Mouse (Mus musculus) 416B (cell line): ENCODE data around the gene Vhl.

Experiments used
- DNase-seq: peaks from one replicate; pipeline ENCODE4 v3.0.0; 2011; ENCODE audit warnings: low read depth

Vhl gene

DNA sequence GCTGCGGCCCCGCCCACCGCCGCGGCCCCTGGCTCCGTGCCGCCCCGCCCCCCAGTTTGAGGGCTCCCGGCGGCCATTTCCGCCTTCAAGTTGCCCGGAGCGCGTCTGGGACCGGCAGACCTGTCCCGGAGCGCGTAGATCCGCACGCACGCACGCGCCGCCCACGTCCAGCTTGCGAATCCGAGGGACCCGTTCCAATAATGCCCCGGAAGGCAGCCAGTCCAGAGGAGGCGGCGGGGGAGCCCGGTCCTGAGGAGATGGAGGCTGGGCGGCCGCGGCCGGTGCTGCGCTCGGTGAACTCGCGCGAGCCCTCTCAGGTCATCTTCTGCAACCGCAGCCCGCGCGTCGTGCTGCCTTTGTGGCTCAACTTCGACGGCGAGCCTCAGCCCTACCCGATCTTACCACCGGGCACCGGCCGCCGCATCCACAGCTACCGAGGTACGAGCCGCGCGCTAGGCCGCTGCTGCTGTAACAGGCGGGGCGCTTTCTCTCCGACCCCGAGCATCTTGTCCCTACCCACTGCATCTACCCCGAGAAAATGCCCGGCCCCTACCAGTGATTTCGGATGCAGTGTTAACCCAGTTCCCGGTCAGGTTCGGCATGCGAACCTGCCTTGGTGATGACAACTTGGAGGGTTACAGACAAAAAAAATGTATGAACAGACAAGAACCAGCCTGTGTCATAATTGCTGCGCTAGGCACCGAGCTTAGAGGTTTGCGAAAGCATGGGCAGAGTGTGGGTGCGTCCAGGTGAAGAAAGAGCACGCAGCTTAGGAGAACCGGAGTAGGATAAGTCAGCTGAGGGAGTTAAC, at the start of gene Vhl:
Gene Vhl, plus strand, starts transcription at position 19 of the 811 bp plus-strand sequence.
- peak; percentile 83 for DNase-seq

DNA sequence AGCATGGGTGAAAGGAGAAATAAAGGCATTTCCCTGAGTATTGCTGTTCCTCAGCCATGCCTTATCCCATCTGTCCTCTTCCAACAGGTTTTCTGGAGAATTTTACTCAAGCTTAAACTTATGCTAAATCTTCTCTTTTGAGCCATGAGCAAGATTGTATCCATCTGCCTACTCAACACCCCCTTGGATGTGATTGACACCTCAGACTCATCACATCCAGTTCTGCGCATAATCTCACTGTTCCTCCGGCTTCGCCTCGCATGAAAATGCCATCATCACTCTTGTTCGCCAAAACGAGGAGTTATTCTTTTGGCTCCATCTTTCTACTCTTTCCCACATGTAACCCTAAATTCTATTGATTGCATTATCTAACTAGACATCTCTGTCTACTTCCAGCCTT, 47.7 kb upstream of the Vhl start:
- no peak for DNase-seq

DNA sequence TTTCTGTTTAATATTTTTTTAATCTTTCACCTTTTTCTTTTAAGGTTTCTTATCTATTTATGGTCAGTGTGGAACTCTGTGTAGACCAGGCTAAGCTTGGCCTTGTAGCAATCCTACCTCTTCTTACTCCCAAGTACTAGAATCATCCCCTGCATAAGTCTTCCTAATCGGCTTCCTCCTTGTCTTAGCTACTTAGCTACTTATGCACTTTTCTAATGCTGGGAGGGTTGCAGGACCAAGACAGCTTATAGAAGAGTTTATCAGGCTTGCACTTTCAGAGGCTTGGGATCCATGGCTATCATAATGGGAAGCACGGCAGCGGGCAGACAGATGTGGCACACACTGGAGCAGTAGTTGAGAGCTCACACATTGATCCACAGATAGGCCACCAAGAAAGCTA, 44.5 kb upstream of the Vhl start:
- DNase-seq: no peak

DNA sequence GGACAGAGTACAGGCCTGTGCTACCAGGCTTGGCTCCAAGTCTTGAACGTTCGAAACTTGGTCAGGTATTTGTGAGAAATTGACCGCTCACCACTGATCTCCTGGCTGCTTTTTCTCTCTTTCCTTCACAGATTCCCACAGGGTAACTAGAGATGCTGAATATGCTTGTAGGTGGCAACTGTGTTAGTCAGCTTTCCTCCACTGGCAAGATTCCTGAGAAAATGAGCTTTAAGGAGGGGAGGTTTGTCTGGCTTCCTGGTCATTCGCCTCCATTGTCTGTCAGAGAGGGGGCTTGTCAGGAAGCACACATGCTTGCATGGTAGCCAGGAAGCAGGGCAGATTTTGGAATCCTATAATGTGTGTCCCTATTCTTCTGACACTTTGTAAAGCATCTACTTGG, 40.7 kb upstream of the Vhl start:
- DNase-seq: no peak

DNA sequence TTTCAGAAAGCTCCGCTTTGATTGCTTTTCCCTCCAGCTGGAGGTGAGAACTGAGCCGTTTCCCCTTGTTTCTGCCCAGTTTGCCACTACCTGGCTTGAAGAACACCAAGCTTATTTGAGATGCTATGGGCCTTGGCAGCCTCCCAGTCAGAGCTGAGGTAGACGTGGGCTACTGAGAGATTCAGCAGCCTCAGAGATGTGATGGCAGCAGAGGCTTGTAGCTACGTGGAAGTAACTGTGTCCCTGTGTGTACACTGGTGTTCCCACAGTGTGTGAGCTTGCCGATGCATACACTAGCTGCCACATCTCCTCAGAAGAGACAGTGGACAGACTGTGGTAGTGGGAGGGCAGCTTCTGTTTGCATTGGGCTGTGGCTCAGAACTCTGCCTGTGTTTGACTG, 38.7 kb upstream of the Vhl start:
- no peak for DNase-seq

DNA sequence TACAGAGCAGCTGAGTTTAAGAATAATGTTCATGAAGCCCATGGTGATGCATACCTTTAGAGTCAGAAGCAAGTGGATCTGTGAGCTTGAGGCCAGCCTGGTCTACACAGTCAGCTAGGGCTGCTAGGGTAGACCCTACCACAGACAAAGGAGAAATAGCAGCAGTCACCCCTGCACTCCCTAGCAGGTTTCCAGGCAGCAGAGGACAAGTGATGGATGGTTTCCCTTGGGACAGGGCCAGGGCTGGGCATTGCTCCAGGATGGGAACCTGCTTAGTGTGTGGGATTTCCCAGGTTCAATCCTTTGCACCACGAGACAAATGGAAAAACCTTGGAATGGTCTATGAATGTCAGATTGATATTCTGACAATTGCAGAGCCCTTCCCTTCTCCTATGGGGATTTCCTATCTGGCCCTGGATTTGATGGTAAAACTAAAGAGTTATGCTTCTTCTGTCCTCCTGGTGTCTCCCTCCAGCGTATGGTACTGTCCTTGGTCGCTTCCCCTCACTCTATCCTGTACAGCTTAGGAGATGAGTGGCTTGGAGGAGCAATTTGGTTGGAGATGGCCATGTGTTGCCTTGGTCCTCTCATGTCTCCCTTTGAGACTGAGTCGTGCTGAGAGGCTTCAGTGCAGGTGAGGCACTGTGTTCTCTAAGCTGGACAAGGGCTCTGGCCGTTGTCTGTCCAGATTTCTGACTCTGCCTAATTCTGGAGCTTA, 37.1 kb upstream of the Vhl start:
- DNase-seq: no peak

DNA sequence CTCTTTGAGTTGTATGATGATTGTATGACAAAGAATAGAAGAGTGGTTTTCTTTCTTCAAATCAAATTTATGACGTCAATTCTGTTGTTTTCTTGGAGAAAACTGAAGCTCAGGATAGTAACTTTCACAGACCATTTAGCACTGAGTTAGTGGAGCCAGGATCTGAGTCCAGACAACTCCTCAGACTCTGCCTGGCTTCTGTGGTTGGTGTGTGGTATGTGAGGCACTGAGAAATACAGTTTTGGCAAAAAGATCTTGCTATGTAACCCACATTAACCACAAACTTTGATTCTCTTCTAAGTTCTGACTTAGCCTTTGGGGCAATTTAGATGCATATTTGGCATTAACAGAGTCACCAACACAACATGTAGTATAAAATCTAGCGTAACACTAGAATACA, 31.1 kb upstream of the Vhl start:
- DNase-seq: no peak

DNA sequence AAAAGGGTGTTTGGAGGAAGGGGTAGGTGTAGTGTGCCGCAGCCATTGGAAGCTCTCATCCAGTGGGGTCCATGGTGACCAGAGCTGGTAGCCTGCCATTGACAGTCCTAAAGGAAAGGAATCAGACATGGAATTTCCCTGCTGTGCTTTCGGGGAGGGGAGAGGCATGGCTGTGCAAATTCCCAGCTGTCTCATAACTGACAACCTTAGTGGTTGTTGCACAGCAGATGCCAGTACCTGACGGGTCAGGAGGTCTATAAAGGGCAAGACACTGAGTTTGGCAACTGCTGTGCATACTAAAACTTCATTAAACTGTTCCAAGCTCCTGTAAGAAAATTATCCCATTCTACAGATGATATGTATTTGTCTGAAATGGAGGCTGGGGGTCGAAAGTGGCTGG, 25.8 kb upstream of the Vhl start:
- no peak for DNase-seq

DNA sequence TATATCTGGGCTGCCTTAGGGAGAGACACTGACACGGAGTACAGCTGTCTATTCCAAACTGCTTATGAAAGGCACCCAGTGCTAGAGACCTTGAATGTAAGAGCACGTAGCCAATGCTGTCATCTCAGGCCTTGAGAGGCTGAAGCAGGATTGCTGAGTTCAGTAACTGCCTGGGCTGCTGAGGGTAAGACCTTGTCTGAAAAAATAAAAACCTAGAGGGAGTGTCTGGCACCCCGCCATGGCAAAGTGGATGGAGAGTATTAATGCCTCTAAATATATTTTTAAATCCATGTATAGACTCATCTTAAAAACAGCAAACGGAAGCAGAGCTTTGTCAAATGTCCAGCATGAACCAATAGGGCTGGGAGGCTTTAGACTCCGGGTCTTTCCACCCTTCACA, 23.9 kb upstream of the Vhl start:
- no peak for DNase-seq

DNA sequence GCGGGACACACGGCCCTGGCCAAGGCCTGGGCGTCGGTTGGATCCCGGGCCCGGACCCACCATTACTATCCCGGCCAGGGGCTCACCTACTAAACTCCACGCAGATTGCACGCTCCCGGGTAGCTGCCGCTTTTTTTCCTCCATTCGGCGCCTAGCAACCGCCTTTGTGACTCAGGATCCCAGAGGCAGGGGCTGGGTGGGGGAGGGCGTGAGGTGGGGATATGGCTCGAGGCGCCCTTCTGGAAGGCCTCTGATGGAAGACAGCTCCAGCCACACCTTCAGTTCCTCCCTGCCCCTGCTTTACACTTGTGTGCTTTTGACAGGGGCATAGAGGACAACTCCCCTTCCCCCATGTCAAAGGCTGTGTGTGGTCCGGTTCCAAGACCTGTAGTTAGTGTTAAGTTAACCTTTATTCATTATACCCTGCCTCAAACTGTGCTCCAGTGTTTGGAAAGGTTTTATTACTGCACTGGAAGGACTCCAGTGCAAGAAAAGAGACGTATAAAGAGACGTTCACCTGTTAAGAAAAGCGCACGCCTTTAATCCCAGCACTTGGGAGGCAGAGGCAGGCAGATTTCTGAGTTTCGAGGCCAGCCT, 23.1 kb upstream of the Vhl start, which contains the start of gene Fancd2os:
Gene Fancd2os, minus strand, starts transcription at position 173 of the 597 bp plus-strand sequence.
- DNase-seq: no peak

DNA sequence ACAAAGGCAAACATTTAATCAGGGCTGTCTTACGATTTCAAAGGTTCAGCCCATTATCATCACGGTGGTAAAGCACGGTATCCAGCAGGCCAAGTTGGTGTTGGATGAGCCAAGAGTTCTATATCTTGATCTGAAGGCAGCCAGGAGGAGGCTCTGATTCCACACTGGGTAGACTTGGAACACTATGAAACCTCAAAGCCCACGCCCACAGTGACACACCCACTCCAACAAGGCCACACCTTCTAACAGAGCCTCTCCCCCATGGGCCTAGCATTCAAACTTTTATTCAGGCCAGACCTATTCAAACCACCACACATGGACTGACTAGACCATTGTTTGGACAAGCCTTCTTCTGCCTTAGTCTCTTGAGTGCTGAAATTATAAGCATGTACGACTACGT, 20.9 kb upstream of the Vhl start:
- peak; percentile 29 for DNase-seq

DNA sequence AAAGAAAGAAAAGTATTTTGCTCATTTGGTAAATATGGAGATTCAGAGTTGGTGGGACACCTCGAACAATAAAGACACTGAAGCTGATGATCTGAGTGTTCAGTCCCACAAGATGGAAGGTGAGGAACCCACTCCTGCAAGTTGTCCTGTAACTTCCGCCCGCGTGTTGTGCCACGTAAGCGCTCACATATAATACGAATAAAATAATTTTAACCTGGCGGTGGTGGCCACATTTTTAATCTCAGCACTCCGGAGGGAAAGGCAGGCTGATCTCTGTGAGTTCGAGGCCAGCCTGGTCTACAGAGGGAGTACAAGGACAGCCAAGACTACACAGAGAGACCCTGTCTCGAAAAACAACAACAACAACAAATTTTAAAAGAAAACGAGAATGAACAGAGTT, 19.8 kb upstream of the Vhl start:
- DNase-seq: no peak

DNA sequence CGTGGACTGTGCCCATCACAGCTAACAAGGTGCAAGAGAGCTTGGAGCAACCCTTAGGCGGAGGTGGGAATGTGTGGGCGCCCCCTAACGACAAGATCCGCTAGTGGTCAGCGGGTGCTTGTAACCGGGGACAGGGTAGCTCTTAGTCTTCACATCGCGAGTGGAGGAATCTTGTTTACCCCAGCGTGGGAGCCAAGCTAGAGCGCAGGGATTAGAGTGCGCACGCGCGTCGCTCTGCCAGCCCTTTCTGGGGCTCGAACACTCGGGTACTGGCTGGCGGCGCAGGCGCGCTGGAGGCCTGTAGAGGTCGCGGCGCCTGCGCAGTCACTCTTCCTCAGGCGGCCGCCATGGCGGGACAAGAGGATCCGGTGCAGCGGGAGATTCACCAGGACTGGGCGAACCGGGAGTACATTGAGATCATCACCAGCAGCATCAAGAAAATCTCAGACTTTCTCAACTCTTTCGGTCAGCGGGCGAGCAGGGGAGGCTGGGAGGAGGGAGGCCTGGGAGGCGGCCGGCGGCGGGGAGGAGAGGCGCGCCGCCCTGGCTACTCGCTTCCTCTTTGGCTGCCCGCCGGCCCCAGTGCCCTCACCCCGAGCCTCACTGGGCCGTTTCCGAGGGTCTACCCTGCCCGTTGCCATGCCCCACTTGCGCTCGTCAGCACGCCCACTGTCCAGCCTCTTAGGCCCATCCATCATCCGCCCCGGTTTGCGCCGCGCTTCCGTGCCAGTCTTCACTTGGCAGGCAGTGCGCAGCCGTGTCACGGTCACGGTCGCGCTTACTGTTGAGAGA, 19.1 kb upstream of the Vhl start, which contains the start of gene Brk1:
Gene Brk1, plus strand, starts transcription at position 341 of the 792 bp plus-strand sequence.
- DNase-seq: peak; percentile 89

DNA sequence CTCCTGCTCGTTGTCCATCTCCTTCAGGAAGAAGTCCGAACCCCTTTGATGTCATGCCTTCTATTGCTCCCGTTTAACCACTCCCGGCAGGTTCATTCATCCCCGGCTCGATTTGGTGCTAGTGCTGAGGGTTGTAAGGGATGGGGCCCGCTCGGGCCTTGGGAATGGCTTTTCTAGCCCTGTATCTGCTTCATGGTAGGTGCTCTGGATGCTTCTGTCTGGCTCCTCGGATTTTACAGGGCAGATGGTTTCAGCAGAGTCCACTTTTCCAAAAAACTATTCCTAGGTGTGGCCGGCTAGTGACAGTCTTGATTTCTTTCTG, 18.6 kb upstream of the Vhl start:
- no peak for DNase-seq

DNA sequence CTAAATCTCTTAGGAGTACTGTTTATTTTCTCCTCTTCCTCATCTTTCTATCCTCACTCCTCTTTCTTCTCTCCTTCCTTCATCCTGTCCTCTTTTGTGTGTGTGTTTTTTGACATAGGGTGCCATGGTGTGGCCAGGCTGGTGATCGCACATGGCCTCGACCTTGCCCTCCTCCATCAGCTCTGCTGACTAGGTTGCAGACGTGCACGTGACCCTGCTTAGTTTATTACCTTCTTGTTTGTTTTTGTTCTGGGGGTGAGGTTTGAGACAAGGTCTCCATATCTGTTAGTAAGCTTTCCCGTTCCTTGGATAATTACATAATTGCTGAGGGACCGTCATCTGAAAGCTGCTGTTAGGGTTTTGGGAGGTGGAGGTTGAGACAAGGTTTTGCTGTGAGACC, 14.9 kb upstream of the Vhl start:
- no peak for DNase-seq

DNA sequence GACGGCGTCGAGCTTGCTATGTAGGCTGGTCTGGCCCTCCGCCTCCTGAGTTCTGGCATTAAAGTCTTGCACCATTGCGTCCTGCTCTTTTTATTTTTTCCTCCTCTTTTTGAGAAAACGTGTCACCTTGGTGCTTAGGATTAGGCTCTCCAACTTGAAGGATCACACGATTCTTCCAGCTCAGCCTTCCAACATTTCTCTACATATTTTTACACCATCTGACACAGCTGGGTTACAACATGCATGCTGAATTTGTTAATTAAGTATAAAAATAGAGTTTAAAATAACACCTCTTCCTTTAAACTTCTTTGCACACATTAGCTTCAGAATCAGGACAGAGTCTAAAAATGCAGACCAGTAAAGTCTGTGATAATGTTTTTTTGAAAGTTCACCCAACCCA, 14.5 kb upstream of the Vhl start:
- DNase-seq: no peak

DNA sequence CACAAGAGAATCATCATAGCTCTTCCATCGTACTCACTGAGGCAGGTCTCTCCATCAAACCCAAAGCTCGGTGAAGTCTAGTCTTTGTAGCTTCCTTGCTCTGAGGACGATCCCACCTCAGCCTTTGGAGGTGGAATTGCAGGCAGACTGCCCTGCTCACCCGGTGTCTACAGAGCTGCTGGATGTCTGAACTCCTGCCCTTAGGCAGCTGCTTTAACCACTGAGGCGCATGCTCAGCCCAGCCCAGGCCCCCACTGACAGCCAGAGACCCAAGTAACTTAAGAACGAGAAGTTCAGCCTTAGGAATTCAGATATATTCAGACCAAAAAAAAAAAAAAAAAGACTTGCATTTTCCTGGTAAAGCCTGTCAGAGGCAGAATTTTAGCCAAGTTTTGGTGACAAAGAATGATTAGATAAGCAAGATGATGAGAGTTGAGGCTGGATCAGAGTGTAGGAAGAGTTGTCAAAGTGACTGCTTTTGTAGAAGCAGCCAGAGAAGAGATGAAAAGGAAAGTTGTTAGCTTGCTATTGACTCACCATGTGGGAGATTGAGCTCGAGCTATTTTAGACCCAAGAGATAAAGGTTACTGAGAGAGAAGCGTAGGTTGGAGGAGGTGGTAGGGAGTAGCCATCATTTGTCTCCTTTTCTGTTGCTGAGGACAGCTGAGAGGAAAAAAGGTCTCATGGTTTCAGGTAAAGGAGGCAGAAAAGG, 11.3 kb upstream of the Vhl start:
- DNase-seq: no peak

DNA sequence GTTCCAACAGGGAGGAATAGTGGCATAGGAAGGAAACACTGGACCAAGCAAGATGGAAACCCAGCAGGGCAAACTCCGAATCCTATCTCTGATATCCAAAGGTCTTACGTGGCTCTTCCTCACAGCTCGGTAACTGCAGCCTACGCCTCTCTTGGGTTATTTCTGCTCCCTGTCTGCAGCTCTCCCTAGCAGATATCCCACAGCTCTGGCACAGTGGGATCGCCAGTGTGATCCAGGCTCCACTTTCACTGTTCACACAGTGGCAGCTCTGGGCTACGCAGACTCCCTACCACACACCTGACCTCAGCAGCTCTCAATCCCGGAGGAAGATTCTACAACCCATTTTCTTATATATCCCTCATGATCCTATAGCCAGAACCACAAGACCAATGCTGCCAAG, 9.6 kb upstream of the Vhl start:
- no peak for DNase-seq

DNA sequence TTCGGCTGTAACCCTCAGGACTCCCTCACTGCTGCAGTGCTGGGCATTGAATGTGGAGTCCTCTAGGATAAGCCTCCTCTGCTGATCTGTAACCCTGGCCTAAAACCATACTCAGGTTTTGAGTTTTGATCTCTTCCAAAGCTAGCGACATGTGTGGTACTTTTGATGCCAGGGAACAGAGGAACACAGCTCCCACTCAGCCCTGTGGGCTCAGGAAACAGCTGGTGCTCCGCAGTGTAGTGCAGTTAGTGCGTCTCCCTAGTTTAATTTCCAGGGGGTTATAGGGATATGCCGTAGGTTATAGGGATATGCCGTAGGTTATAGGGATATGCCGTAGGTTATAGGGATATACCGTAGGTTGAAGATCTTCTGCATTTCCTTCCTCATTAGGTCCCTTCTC, 8.8 kb upstream of the Vhl start:
- no peak for DNase-seq

DNA sequence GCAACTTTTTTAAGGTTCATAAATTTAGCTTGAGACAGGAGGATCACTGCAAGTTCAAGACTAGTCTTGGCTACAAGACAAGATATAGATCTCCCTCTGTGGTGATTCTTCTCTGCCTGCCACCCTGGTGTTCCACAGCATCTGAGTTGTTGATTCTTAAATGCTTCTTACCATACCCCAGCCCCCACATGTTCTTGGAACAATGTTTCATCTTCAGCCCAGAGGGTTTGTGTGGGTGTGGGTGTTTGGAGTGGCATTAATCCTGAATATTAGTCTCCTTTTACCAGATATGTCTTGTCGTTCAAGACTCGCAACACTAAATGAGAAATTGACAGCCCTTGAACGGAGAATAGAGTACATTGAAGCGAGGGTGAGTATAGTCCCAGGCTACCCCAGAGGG, 8.3 kb upstream of the Vhl start:
- no peak for DNase-seq

DNA sequence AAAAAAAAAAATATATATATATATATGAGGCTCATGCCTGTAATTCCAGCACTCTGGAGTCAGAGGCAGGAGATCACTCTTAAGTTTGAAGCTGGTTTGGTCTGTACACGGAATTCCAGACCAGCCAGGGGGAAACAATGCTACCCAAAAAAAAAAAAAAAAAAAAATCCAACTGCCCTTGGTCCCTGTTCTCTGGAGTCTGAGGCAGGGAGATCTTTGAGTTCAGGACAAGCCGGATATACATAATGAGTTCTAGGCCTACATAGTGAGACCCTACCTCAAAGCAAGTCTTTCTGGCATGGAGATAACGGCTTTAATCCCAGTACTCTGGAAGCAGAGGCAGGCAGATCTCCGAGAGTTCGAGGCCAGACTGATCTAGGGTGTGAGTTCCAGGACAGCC, 373 bp upstream of the Vhl start:
- peak; percentile 51 for DNase-seq
